Mouse (Mus musculus) small intestine, adult 2 months (tissue): Measurements from ENCODE around the gene Tmem108.

ENCODE experiments used
- CTCF ChIP-seq: fragments of 200-500 bp; IDR thresholded peaks from 2 replicates; pipeline ENCODE4 v1.5.1; 2012; ENCODE audit warnings: low read depth, mild to moderate bottlenecking, control low read depth, inconsistent platforms, low read length, moderate library complexity, mixed read lengths; ENCODE audit not compliant: insufficient replicate concordance, insufficient read length; ENCODE audit errors: extremely low read depth
- POLR2A ChIP-seq: fragments of 200-500 bp; IDR thresholded peaks from 2 replicates; pipeline ENCODE4 v1.6.1; 2012; ENCODE audit warnings: low read depth, mild to moderate bottlenecking, control low read depth, inconsistent platforms, low read length, moderate library complexity

DNA sequence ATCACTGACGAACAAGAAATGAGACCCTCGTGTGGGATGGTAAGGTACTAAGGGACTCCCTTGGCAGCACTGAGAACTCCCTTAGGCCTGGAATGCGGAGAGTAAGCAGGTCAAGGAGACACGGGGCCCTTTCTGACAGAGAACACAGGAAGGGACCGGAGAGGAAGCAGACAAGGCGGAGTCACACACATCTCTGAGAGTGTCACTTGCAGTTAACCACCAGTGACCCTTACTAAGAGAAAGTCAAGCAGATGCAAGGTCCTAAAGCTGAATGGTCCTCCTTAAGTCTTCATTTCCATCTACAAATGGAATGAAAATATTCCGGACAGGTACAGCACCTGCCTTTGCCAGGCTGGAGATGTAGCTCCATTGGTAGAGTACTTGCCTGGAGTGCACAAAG is 48.9 kb downstream of the Tmem108 start:
- no peak for TF ChIP-seq CTCF
- no peak for TF ChIP-seq POLR2A
